Mouse (Mus musculus) megakaryocyte, embryonic 14.5 days (primary cell): ENCODE results near the gene Proser1.

Experiments
- FLI1 ChIP-seq: IDR thresholded peaks from 2 replicates; pipeline ENCODE4 v1.6.1; 2012; ENCODE audit warnings: low read length, inconsistent platforms, mixed read lengths
- GATA1 ChIP-seq: IDR thresholded peaks from 3 replicates; pipeline ENCODE4 v1.6.1; 2012; ENCODE audit warnings: mixed read lengths, low read length, inconsistent platforms, borderline replicate concordance

DNA sequence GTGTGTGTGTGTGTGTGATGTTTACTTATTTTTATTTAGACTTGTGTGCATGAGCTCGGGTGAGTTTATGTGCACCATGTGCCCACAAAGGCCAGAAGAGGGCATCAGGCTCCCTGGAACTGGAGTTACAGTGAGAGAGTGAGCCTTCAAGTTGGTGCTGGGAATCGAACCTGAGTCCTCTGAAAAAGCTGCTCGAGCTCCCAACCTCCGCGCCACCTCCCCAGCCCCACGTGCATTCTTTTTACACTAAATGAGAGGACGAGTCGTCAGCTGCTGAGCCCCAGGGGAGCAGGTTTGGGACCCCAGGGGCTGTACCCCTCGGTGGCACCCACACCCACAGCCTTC is 793 bp upstream of the Proser1 start:
- TF ChIP-seq GATA1 (no peak), FLI1 (no peak)
